7 mouse cellular contexts compared by ENCODE assay signal in genomic region chr1:153014431-153015186, GRCm38 (mm10). TPM values are rescaled to one million over a fixed set of nuclear protein-coding genes. Genes with fewer than 3 reads are reported as not detected.
DNase-seq lines count a peak whose midpoint lies in the region; ATAC-seq lines count a peak whose summit lies in the region.

No protein-coding gene starts in this region.

- H3K4me3 ChIP-seq in forebrain, embryonic 16.5 days (replicated peaks; ENCODE audit: low read length) = no peak overlapping the region
- no peak overlapping the region for H3K4me3 ChIP-seq in hindbrain, embryonic 11.5 days (ENCODE audit: low read depth, low read length)
- H3K4me3 ChIP-seq in lung, embryonic 16.5 days (ENCODE audit: low read length) = no peak overlapping the region
- H3K4me3 ChIP-seq in stomach, embryonic 16.5 days (replicated peaks; ENCODE audit: low read length) = no peak overlapping the region

- peak; percentile 47 for ATAC-seq in cerebellum, adult (ENCODE audit: insufficient number of reproducible peaks, low FRiP score, low TSS enrichment)
- peak; percentile 54 for ATAC-seq in forebrain, embryonic 16.5 days
- peak; percentile 53 for ATAC-seq in hindbrain, embryonic 11.5 days (ENCODE audit: low FRiP score)
- peak; percentile 94 for ATAC-seq in lung, embryonic 16.5 days (ENCODE audit: low read depth)
- peak; percentile 65 for ATAC-seq in stomach, embryonic 16.5 days (ENCODE audit: insufficient read depth, low FRiP score)

- H3K27me3 ChIP-seq in forebrain, embryonic 16.5 days (replicated peaks; ENCODE audit: control insufficient read depth, insufficient read depth, low read length) = no peaks in the 10 kb centered on the region
- H3K27me3 ChIP-seq in hindbrain, embryonic 11.5 days (ENCODE audit: control insufficient read depth, insufficient read depth, low read length) = no peaks in the 10 kb centered on the region
- H3K27me3 ChIP-seq in lung, embryonic 16.5 days (ENCODE audit: control insufficient read depth, insufficient read depth, low read depth, low read length) = no peaks in the 10 kb centered on the region
- no peaks in the 10 kb centered on the region for H3K27me3 ChIP-seq in stomach, embryonic 16.5 days (ENCODE audit: control insufficient read depth, insufficient read depth, low read length)

- WGBS in forebrain, embryonic 16.5 days = 6% methylated on average over 14 of the region's 14 CpGs
- 17% methylated on average over 14 of the region's 14 CpGs for WGBS in hindbrain, embryonic 11.5 days
- 18% methylated on average over 14 of the region's 14 CpGs for WGBS in lung, embryonic 16.5 days
- 32% methylated on average over 14 of the region's 14 CpGs for WGBS in stomach, embryonic 16.5 days

- H3K4me2 ChIP-seq in forebrain, embryonic 16.5 days (ENCODE audit: low read length) = no peak overlapping the region; the same call in 1 of the 2 replicates
- no peak overlapping the region for H3K4me2 ChIP-seq in hindbrain, embryonic 11.5 days (replicated peaks; ENCODE audit: low read depth, low read length)
- no peak overlapping the region for H3K4me2 ChIP-seq in lung, embryonic 16.5 days (ENCODE audit: low read depth, low read length)
- H3K4me2 ChIP-seq in stomach, embryonic 16.5 days (ENCODE audit: low read depth, low read length) = no peak overlapping the region

- DNase-seq in adrenal gland, adult 8-10 months = peak; percentile 5
- DNase-seq in hindbrain, embryonic 11.5 days (ENCODE audit: low spot score) = peak; percentile 40
- DNase-seq in thymus, postnatal 14 days = no peak

- no peaks in the 10 kb centered on the region for H3K9me3 ChIP-seq in forebrain, embryonic 16.5 days (ENCODE audit: control insufficient read depth, low read length)
- H3K9me3 ChIP-seq in hindbrain, embryonic 11.5 days (ENCODE audit: control insufficient read depth, low read length) = no peaks in the 10 kb centered on the region
- no peaks in the 10 kb centered on the region for H3K9me3 ChIP-seq in lung, embryonic 16.5 days (ENCODE audit: control insufficient read depth, low read length)
- H3K9me3 ChIP-seq in stomach, embryonic 16.5 days (replicated peaks; ENCODE audit: control insufficient read depth, low read length) = no peaks in the 10 kb centered on the region

- no peaks in the 10 kb centered on the region for H3K36me3 ChIP-seq in forebrain, embryonic 16.5 days (ENCODE audit: control insufficient read depth, insufficient read depth)
- no peaks in the 10 kb centered on the region for H3K36me3 ChIP-seq in hindbrain, embryonic 11.5 days (ENCODE audit: control insufficient read depth, insufficient read depth, low read length)
- no peaks in the 10 kb centered on the region for H3K36me3 ChIP-seq in lung, embryonic 16.5 days (ENCODE audit: control insufficient read depth, insufficient read depth, low read length)
- H3K36me3 ChIP-seq in stomach, embryonic 16.5 days (ENCODE audit: control insufficient read depth, insufficient read depth, low read length) = no peaks in the 10 kb centered on the region

- H3K4me1 ChIP-seq in forebrain, embryonic 16.5 days (replicated peaks; ENCODE audit: control insufficient read depth, insufficient read depth, low read length) = peaks cover 28% of the 10 kb centered on the region
- peaks cover 3% of the 10 kb centered on the region; the same call in 1 of the 2 replicates for H3K4me1 ChIP-seq in hindbrain, embryonic 11.5 days (replicated peaks; ENCODE audit: control insufficient read depth, insufficient read depth, low read length)
- peaks cover 19% of the 10 kb centered on the region for H3K4me1 ChIP-seq in lung, embryonic 16.5 days (replicated peaks; ENCODE audit: control insufficient read depth, insufficient read depth, low read length)
- peaks cover 15% of the 10 kb centered on the region for H3K4me1 ChIP-seq in stomach, embryonic 16.5 days (ENCODE audit: control insufficient read depth, insufficient read depth, low read length)

- peak overlapping the region; percentile 30; the same call in 1 of the 2 replicates for H3K27ac ChIP-seq in forebrain, embryonic 16.5 days (ENCODE audit: low read length)
- H3K27ac ChIP-seq in hindbrain, embryonic 11.5 days (ENCODE audit: low read depth, low read length) = peak overlapping the region; percentile 6; the same call in 1 of the 2 replicates
- H3K27ac ChIP-seq in lung, embryonic 16.5 days (ENCODE audit: low read length) = peak overlapping the region; percentile 96
- peak overlapping the region; percentile 73 for H3K27ac ChIP-seq in stomach, embryonic 16.5 days (ENCODE audit: low read length)

- H3K9ac ChIP-seq in forebrain, embryonic 16.5 days (replicated peaks; ENCODE audit: low read depth, low read length) = 0 out of 2 replicates have a peak overlapping the region, but pooled peaks have one; percentile 2
- H3K9ac ChIP-seq in hindbrain, embryonic 11.5 days (ENCODE audit: low read depth, low read length) = no peak overlapping the region
- peak overlapping the region; percentile 44 for H3K9ac ChIP-seq in lung, embryonic 16.5 days (ENCODE audit: low read length)
- H3K9ac ChIP-seq in stomach, embryonic 16.5 days (ENCODE audit: low read length) = 0 out of 2 replicates have a peak overlapping the region, but pooled peaks have one; percentile 5

RNA-seq across cellular contexts. Expression of gene Nmnat2, which starts 59.8 kb away (rescaled TPM):
- total RNA-seq in adrenal gland, adult 8-10 months (2022) = 1 to 10 TPM; 1.5 to 3.0 (median 2.2) TPM
- polyA plus RNA-seq in forebrain, embryonic 16.5 days (2015; fragmentation: Nextera tagmentation; extraction: Ambion mirVana) = 77.1 and 85.6 TPM in 2 replicates
- 28.9 and 36.7 TPM in 2 replicates for polyA plus RNA-seq in hindbrain, embryonic 11.5 days (2014; fragmentation: Nextera tagmentation; extraction: Ambion mirVana)
- polyA plus RNA-seq in lung, embryonic 16.5 days (2015; fragmentation: Nextera tagmentation; extraction: Ambion mirVana) = 3.8 and 7.2 TPM in 2 replicates
- polyA plus RNA-seq in stomach, embryonic 16.5 days (2015; fragmentation: Nextera tagmentation; extraction: Ambion mirVana) = 2.8 and 3.5 TPM in 2 replicates

Comparison
In these comparisons a context has a peak if more than half of its experiments do, and no peak if none do; other contexts are left out.
1. H3K27ac ChIP-seq: peak in every context shown above with its lines; median percentile 96 in lung, embryonic 16.5 days; 73 in stomach, embryonic 16.5 days; 30 in forebrain, embryonic 16.5 days; 6 in hindbrain, embryonic 11.5 days.